Mouse (Mus musculus): Measurements from ENCODE around the gene Vmn2r19. TPM values are rescaled to one million over a fixed set of nuclear protein-coding genes. Genes with fewer than 3 reads are reported as not detected.
"Not testable (repeated sequence)": the region's sequence is repeated elsewhere in the genome, so short reads cannot be mapped to it uniquely, and the experiment has no call there.

Vmn2r19 gene
- polyA plus RNA-seq, 1 experiment from 2014 or later, result not detected

- Histone ChIP-seq H3K27me3 (ENCODE audit: control insufficient read depth, insufficient read depth, low read depth, low read length) (no peaks in the 10 kb centered on the region), H3K9me3 (replicated peaks; ENCODE audit: control insufficient read depth, low read length, poor library complexity, severe bottlenecking) (no peaks in the 10 kb centered on the region; the same call in 1 of the 2 replicates), H3K4me2 (ENCODE audit: low read length) (no peak overlapping the region), H3K4me3 (ENCODE audit: low read depth, low read length) (no peak overlapping the region), H3K27ac (ENCODE audit: low read length) (no peak overlapping the region), H3K9ac (ENCODE audit: low read depth, low read length) (no peak overlapping the region), H3K36me3 (ENCODE audit: control insufficient read depth, insufficient read depth, low read length) (no peaks in the 10 kb centered on the region), H3K4me1 (ENCODE audit: control insufficient read depth, insufficient read depth, low read length) (no peaks in the 10 kb centered on the region)
- 91% methylated on average over 2 of the region's 2 CpGs for WGBS
- ATAC-seq, result no peak
Observed at GRCm38 (mm10) chr6:123286311-123286710, 21.8 kb upstream of the Vmn2r19 start.

DNA sequence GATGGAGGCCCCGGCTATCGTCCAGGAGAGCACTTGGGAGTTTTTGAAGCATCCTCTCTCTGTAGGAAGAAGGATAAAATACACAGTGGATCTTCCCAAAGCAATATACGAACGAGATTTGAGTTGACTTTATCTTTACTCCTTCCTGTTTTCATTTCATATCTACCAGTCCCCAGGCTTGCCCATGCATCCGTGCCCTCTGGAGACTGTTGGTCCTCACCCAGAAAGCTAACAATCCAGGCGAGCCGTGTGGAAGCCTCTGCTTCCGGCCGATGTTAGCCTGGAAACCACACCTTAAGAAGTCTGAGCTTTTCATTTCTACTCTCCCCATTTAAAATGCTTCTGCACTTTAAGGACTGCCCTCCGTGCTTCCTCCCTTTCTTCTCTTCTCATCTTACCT, 19.2 kb upstream of the Vmn2r19 start:
- ATAC-seq, result no peak
- no peaks in the 10 kb centered on the region for H3K4me1 ChIP-seq (ENCODE audit: control insufficient read depth, insufficient read depth, low read length)
- H3K27ac ChIP-seq (ENCODE audit: low read length), result no peak overlapping the region
- no peak overlapping the region for H3K4me2 ChIP-seq (ENCODE audit: low read length)
- H3K4me3 ChIP-seq (ENCODE audit: low read depth, low read length), result no peak overlapping the region
- no peak overlapping the region for H3K9ac ChIP-seq (ENCODE audit: low read depth, low read length)
- no peaks in the 10 kb centered on the region for H3K36me3 ChIP-seq (ENCODE audit: control insufficient read depth, insufficient read depth, low read length)
- 83% methylated on average over 10 of the region's 10 CpGs for WGBS
- no peaks in the 10 kb centered on the region for H3K27me3 ChIP-seq (ENCODE audit: control insufficient read depth, insufficient read depth, low read depth, low read length)
- no peaks in the 10 kb centered on the region; the same call in 1 of the 2 replicates for H3K9me3 ChIP-seq (replicated peaks; ENCODE audit: control insufficient read depth, low read length, poor library complexity, severe bottlenecking)

- H3K4me1 ChIP-seq (ENCODE audit: control insufficient read depth, insufficient read depth, low read length), result no peaks in the 10 kb centered on the region
- no peaks in the 10 kb centered on the region for H3K36me3 ChIP-seq (ENCODE audit: control insufficient read depth, insufficient read depth, low read length)
- H3K27ac ChIP-seq (ENCODE audit: low read length), result no peak within 1 kb of the TSS
- WGBS, result 85% methylated on average over 4 of the region's 4 CpGs
- H3K9me3 ChIP-seq (replicated peaks; ENCODE audit: control insufficient read depth, low read length, poor library complexity, severe bottlenecking), result no peaks in the 10 kb centered on the region
- no peaks in the 10 kb centered on the region for H3K27me3 ChIP-seq (ENCODE audit: control insufficient read depth, insufficient read depth, low read depth, low read length)
- ATAC-seq, result no peak
- no peak within 1 kb of the TSS for H3K9ac ChIP-seq (ENCODE audit: low read depth, low read length)
- no peak within 1 kb of the TSS for H3K4me3 ChIP-seq (ENCODE audit: low read depth, low read length)
- no peak within 1 kb of the TSS for H3K4me2 ChIP-seq (ENCODE audit: low read length)
Observed at GRCm38 (mm10) chr6:123289753-123290152, 18.4 kb upstream of the Vmn2r19 start, which contains the start of gene Clec4e. Gene Clec4e, minus strand, starts transcription at chr6:123289870.

DNA sequence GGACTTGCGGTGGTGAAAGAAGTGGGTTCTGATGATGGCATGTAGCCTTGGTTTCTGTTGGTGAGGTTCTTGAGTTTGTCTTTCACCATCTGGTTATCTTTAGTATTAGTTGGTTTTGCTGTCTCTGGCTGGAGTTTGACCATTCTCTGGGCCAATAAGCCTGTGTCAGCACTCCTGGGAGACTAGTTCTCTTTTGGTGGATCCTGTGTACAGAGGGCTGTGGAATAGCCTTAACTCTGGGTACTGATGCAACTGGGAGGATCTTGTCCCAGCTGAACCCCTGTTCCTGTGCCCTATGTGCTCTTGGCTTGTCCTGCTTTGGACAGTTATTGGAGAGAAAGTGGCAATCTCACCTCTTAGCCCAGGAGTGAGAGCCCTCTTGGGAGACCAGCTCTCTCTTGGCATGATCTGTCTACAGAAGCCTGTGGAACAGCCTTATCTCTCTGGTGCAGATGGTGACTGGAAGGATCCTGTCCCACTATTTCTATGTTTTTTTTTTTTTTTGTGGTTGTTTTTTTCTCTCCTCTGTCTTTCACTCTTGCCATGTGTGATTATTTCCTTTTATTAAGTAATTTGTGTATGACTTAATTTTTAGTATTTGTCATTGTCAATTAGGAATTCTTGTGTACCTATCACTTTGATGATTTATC, 15.3 kb upstream of the Vmn2r19 start:
- 94% methylated on average over 1 of the region's 1 CpGs for WGBS
- Histone ChIP-seq H3K27ac (ENCODE audit: low read length) (no peak overlapping the region), H3K27me3 (ENCODE audit: control insufficient read depth, insufficient read depth, low read depth, low read length) (no peaks in the 10 kb centered on the region), H3K4me3 (ENCODE audit: low read depth, low read length) (no peak overlapping the region), H3K4me1 (ENCODE audit: control insufficient read depth, insufficient read depth, low read length) (no peaks in the 10 kb centered on the region), H3K4me2 (ENCODE audit: low read length) (no peak overlapping the region), H3K36me3 (ENCODE audit: control insufficient read depth, insufficient read depth, low read length) (no peaks in the 10 kb centered on the region), H3K9ac (ENCODE audit: low read depth, low read length) (no peak overlapping the region), H3K9me3 (replicated peaks; ENCODE audit: control insufficient read depth, low read length, poor library complexity, severe bottlenecking) (no peaks in the 10 kb centered on the region)
- ATAC-seq, result no peak

DNA sequence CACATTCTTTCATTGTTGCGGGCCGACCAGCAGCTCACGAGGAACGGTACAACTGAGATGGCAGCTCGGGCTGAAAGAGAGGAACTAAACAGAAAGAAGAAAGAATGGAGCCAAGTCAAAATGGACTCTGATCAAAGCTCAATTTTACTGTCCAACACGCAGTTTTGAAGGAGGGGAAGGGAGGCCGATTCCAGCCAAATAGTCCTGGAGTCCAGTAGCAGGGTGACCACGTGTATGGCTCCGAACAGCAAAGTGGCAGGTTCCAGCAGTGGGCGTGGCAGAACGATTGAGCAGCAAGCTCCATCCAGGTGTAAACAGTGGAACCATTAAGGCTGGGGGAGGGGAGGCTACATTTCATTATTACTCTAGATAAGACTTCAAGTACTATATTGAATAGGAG, 14.6 kb upstream of the Vmn2r19 start:
- not testable (repeated sequence) for H3K9me3 ChIP-seq (replicated peaks; ENCODE audit: control insufficient read depth, low read length, poor library complexity, severe bottlenecking); H3K4me2 ChIP-seq (ENCODE audit: low read length); H3K36me3 ChIP-seq (ENCODE audit: control insufficient read depth, insufficient read depth, low read length); H3K27ac ChIP-seq (ENCODE audit: low read length); ATAC-seq; H3K9ac ChIP-seq (ENCODE audit: low read depth, low read length); H3K4me3 ChIP-seq (ENCODE audit: low read depth, low read length); H3K27me3 ChIP-seq (ENCODE audit: control insufficient read depth, insufficient read depth, low read depth, low read length); H3K4me1 ChIP-seq (ENCODE audit: control insufficient read depth, insufficient read depth, low read length)
- 92% methylated on average over 11 of the region's 11 CpGs for WGBS

DNA sequence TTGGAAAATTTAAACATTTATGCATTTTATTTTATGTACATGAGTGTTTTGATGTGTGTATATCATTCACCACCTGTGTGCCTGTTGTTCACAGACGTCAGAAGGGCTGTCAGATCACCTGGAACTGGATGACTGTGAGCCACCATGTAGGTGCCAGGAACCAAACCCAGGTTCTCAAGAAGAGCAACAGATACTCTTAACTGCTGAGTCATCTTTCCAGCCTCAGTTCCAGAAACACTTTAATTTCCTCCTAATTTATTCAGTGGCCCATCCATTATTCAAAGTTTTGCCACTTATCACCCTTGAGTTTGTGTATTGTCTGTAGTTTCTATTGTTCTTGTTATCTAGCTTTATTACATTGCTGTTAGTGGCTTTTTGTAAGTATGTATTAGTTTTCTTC, 11.4 kb upstream of the Vmn2r19 start:
- 68% methylated on average over 1 of the region's 1 CpGs for WGBS
- Histone ChIP-seq H3K27me3 (ENCODE audit: control insufficient read depth, insufficient read depth, low read depth, low read length) (no peaks in the 10 kb centered on the region), H3K4me3 (ENCODE audit: low read depth, low read length) (no peak overlapping the region), H3K36me3 (ENCODE audit: control insufficient read depth, insufficient read depth, low read length) (no peaks in the 10 kb centered on the region), H3K9me3 (replicated peaks; ENCODE audit: control insufficient read depth, low read length, poor library complexity, severe bottlenecking) (no peaks in the 10 kb centered on the region), H3K9ac (ENCODE audit: low read depth, low read length) (no peak overlapping the region), H3K27ac (ENCODE audit: low read length) (no peak overlapping the region), H3K4me2 (ENCODE audit: low read length) (no peak overlapping the region), H3K4me1 (ENCODE audit: control insufficient read depth, insufficient read depth, low read length) (no peaks in the 10 kb centered on the region)
- no peak for ATAC-seq

DNA sequence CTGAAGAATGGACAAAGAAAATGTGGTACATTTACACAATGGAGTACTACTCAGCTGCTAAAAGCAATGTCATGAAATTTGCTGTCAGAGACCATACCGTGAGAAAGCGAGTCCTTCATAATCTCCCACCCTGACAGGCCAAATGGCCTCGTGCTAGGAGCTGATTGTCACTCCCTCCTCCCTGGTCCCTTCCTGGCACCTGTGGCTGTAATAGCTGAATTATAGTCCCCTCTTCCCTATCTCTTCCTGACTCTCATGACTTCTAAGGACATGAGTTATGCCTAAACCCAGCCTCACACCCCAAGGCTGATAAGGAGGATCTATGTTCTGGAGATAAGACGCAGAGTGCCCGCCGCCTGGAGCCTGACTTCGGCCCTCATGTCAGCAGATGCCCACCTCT, 1.8 kb upstream of the Vmn2r19 start:
- H3K27me3 ChIP-seq (ENCODE audit: control insufficient read depth, insufficient read depth, low read depth, low read length); H3K27ac ChIP-seq (ENCODE audit: low read length); H3K4me1 ChIP-seq (ENCODE audit: control insufficient read depth, insufficient read depth, low read length); H3K4me3 ChIP-seq (ENCODE audit: low read depth, low read length); ATAC-seq; H3K9ac ChIP-seq (ENCODE audit: low read depth, low read length); H3K9me3 ChIP-seq (replicated peaks; ENCODE audit: control insufficient read depth, low read length, poor library complexity, severe bottlenecking); H3K36me3 ChIP-seq (ENCODE audit: control insufficient read depth, insufficient read depth, low read length); H3K4me2 ChIP-seq (ENCODE audit: low read length): not testable (repeated sequence)
- WGBS, result 89% methylated on average over 7 of the region's 7 CpGs

- 34% methylated on average over 2 of the region's 2 CpGs for WGBS
- Histone ChIP-seq H3K9me3 (replicated peaks; ENCODE audit: control insufficient read depth, low read length, poor library complexity, severe bottlenecking) (no peaks in the 10 kb centered on the region), H3K27ac (ENCODE audit: low read length) (no peak overlapping the region), H3K27me3 (ENCODE audit: control insufficient read depth, insufficient read depth, low read depth, low read length) (no peaks in the 10 kb centered on the region), H3K4me2 (ENCODE audit: low read length) (no peak overlapping the region), H3K9ac (ENCODE audit: low read depth, low read length) (no peak overlapping the region), H3K4me3 (ENCODE audit: low read depth, low read length) (no peak overlapping the region), H3K36me3 (ENCODE audit: control insufficient read depth, insufficient read depth, low read length) (no peaks in the 10 kb centered on the region), H3K4me1 (ENCODE audit: control insufficient read depth, insufficient read depth, low read length) (no peaks in the 10 kb centered on the region)
- no peak for ATAC-seq
Observed at GRCm38 (mm10) chr6:123332503-123332902, 24.4 kb downstream of the Vmn2r19 start.

- Histone ChIP-seq H3K9me3 (replicated peaks; ENCODE audit: control insufficient read depth, low read length, poor library complexity, severe bottlenecking) (no peaks in the 10 kb centered on the region), H3K27me3 (ENCODE audit: control insufficient read depth, insufficient read depth, low read depth, low read length) (no peaks in the 10 kb centered on the region), H3K9ac (ENCODE audit: low read depth, low read length) (no peak overlapping the region), H3K27ac (ENCODE audit: low read length) (no peak overlapping the region), H3K4me3 (ENCODE audit: low read depth, low read length) (no peak overlapping the region), H3K4me1 (ENCODE audit: control insufficient read depth, insufficient read depth, low read length) (no peaks in the 10 kb centered on the region), H3K36me3 (ENCODE audit: control insufficient read depth, insufficient read depth, low read length) (no peaks in the 10 kb centered on the region), H3K4me2 (ENCODE audit: low read length) (no peak overlapping the region)
- 0 out of 2 replicates have a peak, but pooled peaks have one; percentile 54 for ATAC-seq
Observed at GRCm38 (mm10) chr6:123340093-123340492, 32.0 kb downstream of the Vmn2r19 start.

Data from midbrain, embryonic 16.5 days (tissue).